Comparison of ENCODE assay signal across 21 mouse cellular contexts in the genomic region with DNA sequence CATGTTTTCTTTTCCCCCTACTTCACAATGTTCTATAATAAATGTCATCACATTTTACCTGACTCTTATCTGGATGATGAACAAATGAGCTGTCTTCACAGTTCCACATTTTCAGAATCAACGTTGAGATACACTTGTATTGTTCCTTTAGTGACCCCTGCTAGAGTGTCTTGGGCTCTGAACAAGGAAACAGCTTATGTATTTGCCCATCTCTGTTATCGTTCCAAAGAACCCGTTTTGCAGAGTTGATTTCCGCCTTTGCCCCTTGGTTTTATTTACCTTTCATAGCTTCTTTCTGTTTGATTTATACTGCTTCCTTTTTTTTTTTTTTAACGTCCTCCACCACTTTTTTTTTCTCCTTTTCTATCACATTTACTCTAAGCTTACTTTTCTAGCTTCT. TPM values are rescaled to one million over a fixed set of nuclear protein-coding genes. Genes with fewer than 3 reads are reported as not detected.
A peak's percentile ranks its signal among the peaks of the same experiment; 100 is the strongest.
DNase-seq lines count a peak whose midpoint lies in the region; ATAC-seq and TF ChIP-seq lines count a peak whose summit lies in the region.
"Had no signal": no experiment of that assay in that cellular context is flagged by ENCODE, and none has a peak within 500 bp of the region (broad histone marks: within the 10 kb centered on the region; RNA-seq: fewer than 3 reads in every experiment).

No protein-coding gene starts in this region.

- no peak for TF ChIP-seq POLR2A in MEL (IDR thresholded peaks at IDR 0.05; ENCODE audit: control insufficient read depth in 1 of 2, insufficient read depth in 1 of 2, low read depth in 1 of 2, low read length in 2 of 2, poor library complexity in 1 of 2)

- H3K4me1 ChIP-seq in intestine, embryonic 15.5 days (replicated peaks), result peaks cover 6% of the 10 kb centered on the region; the same call in 1 of the 2 replicates
- no peaks in the 10 kb centered on the region for H3K4me1 ChIP-seq in intestine, postnatal 0 days (replicated peaks; ENCODE audit: control insufficient read depth, insufficient read depth, low read length)
- H3K4me1 ChIP-seq in MEL (ENCODE audit: control insufficient read depth in 1 of 2, insufficient read depth in 2 of 2, low read length in 2 of 2), result peaks cover 3 to 23% of the 10 kb centered on the region in 2 experiments
- H3K4me1 ChIP-seq in intestine, embryonic 16.5 days (ENCODE audit: control insufficient read depth, insufficient read depth, low read length), result peaks cover 4% of the 10 kb centered on the region
- no peaks in the 10 kb centered on the region for H3K4me1 ChIP-seq in stomach, postnatal 0 days (replicated peaks; ENCODE audit: control insufficient read depth, insufficient read depth)
- 0 out of 2 replicates have a peak, but pooled peaks cover 5% of the 10 kb centered on the region for H3K4me1 ChIP-seq in forebrain, embryonic 13.5 days

- H3K27me3 ChIP-seq in intestine, embryonic 15.5 days (replicated peaks), result no peaks in the 10 kb centered on the region
- no peaks in the 10 kb centered on the region for H3K27me3 ChIP-seq in intestine, postnatal 0 days (replicated peaks; ENCODE audit: control insufficient read depth, insufficient read depth, low read length)
- no peaks in the 10 kb centered on the region for H3K27me3 ChIP-seq in MEL (ENCODE audit: control insufficient read depth in 1 of 2, insufficient read depth in 2 of 2, low read length in 2 of 2)
- no peaks in the 10 kb centered on the region for H3K27me3 ChIP-seq in intestine, embryonic 16.5 days (replicated peaks; ENCODE audit: control insufficient read depth, insufficient read depth, low read length)
- no peaks in the 10 kb centered on the region for H3K27me3 ChIP-seq in stomach, postnatal 0 days (ENCODE audit: control insufficient read depth, insufficient read depth, low read length)
- H3K27me3 ChIP-seq in forebrain, embryonic 13.5 days, result no peaks in the 10 kb centered on the region
- H3K27me3 ChIP-seq: embryonic facial prominence, embryonic 12.5 days had no signal

- no peaks in the 10 kb centered on the region for H3K9me3 ChIP-seq in intestine, embryonic 15.5 days
- H3K9me3 ChIP-seq in intestine, postnatal 0 days (ENCODE audit: control insufficient read depth), result no peaks in the 10 kb centered on the region
- H3K9me3 ChIP-seq in MEL (replicated peaks; ENCODE audit: insufficient read depth, low read length), result no peaks in the 10 kb centered on the region
- H3K9me3 ChIP-seq in intestine, embryonic 16.5 days (ENCODE audit: control insufficient read depth, low read length), result no peaks in the 10 kb centered on the region
- no peaks in the 10 kb centered on the region for H3K9me3 ChIP-seq in stomach, postnatal 0 days (ENCODE audit: control insufficient read depth, low read length)
- no peaks in the 10 kb centered on the region for H3K9me3 ChIP-seq in forebrain, embryonic 13.5 days (replicated peaks)
- H3K9me3 ChIP-seq: embryonic facial prominence, embryonic 10.5 days; embryonic facial prominence, embryonic 12.5 days; G1E had no signal

- H3K4me2 ChIP-seq in intestine, embryonic 15.5 days (replicated peaks), result no peak overlapping the region
- H3K4me2 ChIP-seq in intestine, postnatal 0 days (replicated peaks; ENCODE audit: low read depth), result no peak overlapping the region
- no peak overlapping the region for H3K4me2 ChIP-seq in intestine, embryonic 16.5 days (ENCODE audit: low read depth, low read length)
- H3K4me2 ChIP-seq in stomach, postnatal 0 days (replicated peaks; ENCODE audit: low read depth), result no peak overlapping the region
- H3K4me2 ChIP-seq in forebrain, embryonic 13.5 days, result no peak overlapping the region
- H3K4me2 ChIP-seq: embryonic facial prominence, embryonic 12.5 days had no signal

- WGBS in intestine, embryonic 15.5 days, result 33% methylated on average over 5 of the region's 5 CpGs
- 30% methylated on average over 5 of the region's 5 CpGs for WGBS in intestine, postnatal 0 days
- whole genome bisulfite sequencing in intestine, embryonic 16.5 days, result 37% methylated on average over 5 of the region's 5 CpGs
- 37% methylated on average over 5 of the region's 5 CpGs for WGBS in stomach, postnatal 0 days
- 88% methylated on average over 5 of the region's 5 CpGs for WGBS in forebrain, embryonic 13.5 days

- H3K36me3 ChIP-seq in intestine, embryonic 15.5 days, result no peaks in the 10 kb centered on the region
- H3K36me3 ChIP-seq in intestine, postnatal 0 days (ENCODE audit: control insufficient read depth, insufficient read depth), result no peaks in the 10 kb centered on the region
- peaks cover 0 to 28% of the 10 kb centered on the region in 2 experiments; a peak in 2 of 4 replicates for H3K36me3 ChIP-seq in MEL (ENCODE audit: control insufficient read depth in 1 of 2, insufficient read depth in 2 of 2, low read length in 2 of 2)
- H3K36me3 ChIP-seq in intestine, embryonic 16.5 days (ENCODE audit: control insufficient read depth, insufficient read depth, low read length), result no peaks in the 10 kb centered on the region
- H3K36me3 ChIP-seq in stomach, postnatal 0 days (ENCODE audit: control insufficient read depth, insufficient read depth, low read length), result no peaks in the 10 kb centered on the region
- H3K36me3 ChIP-seq in forebrain, embryonic 13.5 days (ENCODE audit: poor library complexity, severe bottlenecking), result no peaks in the 10 kb centered on the region
- H3K36me3 ChIP-seq: embryonic facial prominence, embryonic 10.5 days; embryonic facial prominence, embryonic 12.5 days; G1E had no signal

- no peak overlapping the region for H3K27ac ChIP-seq in intestine, embryonic 15.5 days
- no peak overlapping the region for H3K27ac ChIP-seq in intestine, postnatal 0 days (ENCODE audit: low read depth, low read length)
- H3K27ac ChIP-seq in MEL (ENCODE audit: control insufficient read depth, low read depth, low read length), result peak overlapping the region; percentile 62
- no peak overlapping the region for H3K27ac ChIP-seq in intestine, embryonic 16.5 days (ENCODE audit: low read length)
- no peak overlapping the region for H3K27ac ChIP-seq in stomach, postnatal 0 days (replicated peaks)
- no peak overlapping the region for H3K27ac ChIP-seq in forebrain, embryonic 13.5 days
- H3K27ac ChIP-seq: embryonic facial prominence, embryonic 10.5 days; embryonic facial prominence, embryonic 12.5 days had no signal

- peak; percentile 82 for ATAC-seq in intestine, embryonic 15.5 days
- no peak for ATAC-seq in intestine, postnatal 0 days
- ATAC-seq in intestine, embryonic 16.5 days, result peak; percentile 62
- ATAC-seq in stomach, postnatal 0 days (ENCODE audit: low FRiP score, low TSS enrichment), result peak; percentile 70
- no peak for ATAC-seq in forebrain, embryonic 13.5 days
- ATAC-seq: forebrain, embryonic 14.5 days; forebrain, embryonic 16.5 days had no signal

- H3K79me2 ChIP-seq in MEL (ENCODE audit: control insufficient read depth, insufficient read depth, low read length, poor library complexity), result no peaks in the 10 kb centered on the region

- TF ChIP-seq EP300 in MEL (IDR thresholded peaks at IDR 0.05; ENCODE audit: low read depth in 1 of 2, low read length in 2 of 2), result peak; percentile 56 to 60
- TF ChIP-seq EP300 in stomach, postnatal 0 days (optimal IDR thresholded peaks at IDR 0.05), result no peak

- no peak overlapping the region for H3K9ac ChIP-seq in intestine, embryonic 15.5 days
- no peak overlapping the region for H3K9ac ChIP-seq in intestine, postnatal 0 days (ENCODE audit: low read depth, low read length)
- peak overlapping the region; percentile 54 for H3K9ac ChIP-seq in MEL (ENCODE audit: control insufficient read depth, low read depth, low read length, poor library complexity, severe bottlenecking)
- H3K9ac ChIP-seq in intestine, embryonic 16.5 days (ENCODE audit: low read depth, low read length), result no peak overlapping the region
- H3K9ac ChIP-seq in stomach, postnatal 0 days (ENCODE audit: low read length), result no peak overlapping the region
- H3K9ac ChIP-seq in forebrain, embryonic 13.5 days, result no peak overlapping the region
- H3K9ac ChIP-seq: embryonic facial prominence, embryonic 12.5 days had no signal

- H3K4me3 ChIP-seq in intestine, embryonic 15.5 days (replicated peaks), result no peak overlapping the region
- H3K4me3 ChIP-seq in intestine, postnatal 0 days (ENCODE audit: low read depth, low read length), result no peak overlapping the region
- H3K4me3 ChIP-seq in MEL (ENCODE audit: control insufficient read depth in 1 of 2, insufficient read depth in 1 of 2, low read depth in 2 of 2, low read length in 2 of 2), result peak overlapping the region; percentile 33 to 42
- no peak overlapping the region for H3K4me3 ChIP-seq in intestine, embryonic 16.5 days (ENCODE audit: low read length)
- no peak overlapping the region for H3K4me3 ChIP-seq in stomach, postnatal 0 days (ENCODE audit: low read depth, low read length)
- no peak overlapping the region for H3K4me3 ChIP-seq in forebrain, embryonic 13.5 days
- H3K4me3 ChIP-seq: embryonic facial prominence, embryonic 10.5 days; embryonic facial prominence, embryonic 12.5 days had no signal

- no peak for TF ChIP-seq CTCF in intestine, postnatal 0 days (IDR thresholded peaks at IDR 0.05; ENCODE audit: low read depth)
- no peak for TF ChIP-seq CTCF in MEL (IDR thresholded peaks at IDR 0.05 in 2 of 3, conservative IDR thresholded peaks at IDR 0.05 in 1 of 3; ENCODE audit: control insufficient read depth in 1 of 3, insufficient read depth in 1 of 3, low read depth in 2 of 3, low read length in 3 of 3, poor library complexity in 1 of 3, severe bottlenecking in 1 of 3)
- no peak for TF ChIP-seq CTCF in stomach, postnatal 0 days (IDR thresholded peaks at IDR 0.05; ENCODE audit: low read depth)

- DNase-seq in MEL (ENCODE audit: low read depth, low spot score), result peak; percentile 61
- DNase-seq in stomach, postnatal 0 days (ENCODE audit: low spot score), result peak; percentile 28
- DNase-seq in kidney, postnatal 25 days, result no peak
- no peak for DNase-seq in kidney, postnatal 36 days
- DNase-seq: adrenal gland, adult 2 months; adrenal gland, postnatal 10 days; adrenal gland, postnatal 25 days; cerebellum, adult 11 months; cerebellum, adult 2 months; cerebellum, adult 9-10 months; cerebellum, postnatal 10 days; cerebellum, postnatal 25 days had no signal

- no peak for TF ChIP-seq RAD21 in MEL (IDR thresholded peaks at IDR 0.05; ENCODE audit: low read depth, low read length)

RNA-seq across cellular contexts. Expression of a gene that starts 27.9 kb away (rescaled TPM):
- polyA plus RNA-seq in intestine, embryonic 15.5 days (2015; fragmentation: Nextera tagmentation; extraction: Ambion mirVana), result 54.0 and 63.3 TPM in 2 replicates
- 34.4 and 37.7 TPM in 2 replicates for polyA plus RNA-seq in intestine, postnatal 0 days (2015; fragmentation: Nextera tagmentation; extraction: Ambion mirVana)
- 35.1 and 36.3 TPM in 2 replicates for total RNA-seq in MEL (2012; rRNA removed)
- polyA plus RNA-seq in MEL (2012; ENCODE audit: insufficient read depth in 1 of 2, insufficient read length in 2 of 2, low read depth in 1 of 2, low replicate concordance in 2 of 2, missing spikeins in 1 of 2), result 10 to 100 TPM; 62.2 to 65.5 TPM
- polyA plus RNA-seq in intestine, embryonic 16.5 days (2015; fragmentation: Nextera tagmentation; extraction: Ambion mirVana), result 47.2 and 48.7 TPM in 2 replicates
- polyA plus RNA-seq in stomach, postnatal 0 days (2015; fragmentation: Nextera tagmentation; extraction: Ambion mirVana), result 32.0 and 36.2 TPM in 2 replicates
- polyA plus RNA-seq in forebrain, embryonic 13.5 days (2015; fragmentation: Nextera tagmentation; extraction: Ambion mirVana), result 80.3 and 83.3 TPM in 2 replicates

RNA-seq across cellular contexts. Expression of a gene that starts 28.3 kb away (rescaled TPM):
- polyA plus RNA-seq in intestine, embryonic 15.5 days (2015; fragmentation: Nextera tagmentation; extraction: Ambion mirVana), result 4.6 and 5.5 TPM in 2 replicates
- 2.5 and 2.8 TPM in 2 replicates for polyA plus RNA-seq in intestine, postnatal 0 days (2015; fragmentation: Nextera tagmentation; extraction: Ambion mirVana)
- total RNA-seq in MEL (2012; rRNA removed), result 5.0 and 5.9 TPM in 2 replicates
- polyA plus RNA-seq in MEL (2012; ENCODE audit: insufficient read depth in 1 of 2, insufficient read length in 2 of 2, low read depth in 1 of 2, low replicate concordance in 2 of 2, missing spikeins in 1 of 2), result 10 to 100 TPM in 1 of 2 experiments, 1 to 10 TPM in 1; 6.9 to 61.6 TPM
- polyA plus RNA-seq in intestine, embryonic 16.5 days (2015; fragmentation: Nextera tagmentation; extraction: Ambion mirVana), result 3.7 and 4.0 TPM in 2 replicates
- polyA plus RNA-seq in stomach, postnatal 0 days (2015; fragmentation: Nextera tagmentation; extraction: Ambion mirVana), result 2.4 and 2.6 TPM in 2 replicates
- polyA plus RNA-seq in forebrain, embryonic 13.5 days (2015; fragmentation: Nextera tagmentation; extraction: Ambion mirVana), result 5.1 and 5.9 TPM in 2 replicates

Comparison
In these comparisons a context has a peak if more than half of its experiments do, and no peak if none do; other contexts are left out.
1. ATAC-seq: peak in intestine, embryonic 15.5 days (single experiment), intestine, embryonic 16.5 days (single experiment) and stomach, postnatal 0 days (single experiment); none in intestine, postnatal 0 days (single experiment) and forebrain, embryonic 13.5 days (single experiment).
2. H3K4me3 ChIP-seq: peak in MEL (2 of 2); none in intestine, embryonic 15.5 days (single experiment), intestine, postnatal 0 days (single experiment), intestine, embryonic 16.5 days (single experiment), stomach, postnatal 0 days (single experiment) and forebrain, embryonic 13.5 days (single experiment).
3. DNase-seq: peak in MEL (single experiment) and stomach, postnatal 0 days (single experiment); none in kidney, postnatal 25 days (0 of 2) and kidney, postnatal 36 days (0 of 2).